Mouse (Mus musculus): ENCODE measurements around the gene Efna4.

- no peak for TF ChIP-seq CTCF (IDR thresholded peaks at IDR 0.05; ENCODE audit: low read depth)
- no peak for TF ChIP-seq EP300 (IDR thresholded peaks at IDR 0.05; ENCODE audit: low read depth)
These were observed 50.5 kb downstream of the Efna4 start for GRCm38 (mm10) chr3:89287286-89287685.

All from liver, embryonic 14.5 days (tissue).